Mouse (Mus musculus) lung, postnatal 10 days (tissue): ENCODE results near the gene Hus1b.

Source experiments
- DNase-seq: peaks from one replicate; pipeline ENCODE4 v3.0.0; 2021

Gene Hus1b

GRCm38 (mm10) chr13:30947540-30947939, at the start of gene Hus1b:
Gene Hus1b, minus strand, starts transcription at chr13:30947759.
- DNase-seq: no peak

GRCm38 (mm10) chr13:30994249-30994858, 46.8 kb upstream of the Hus1b start:
- no peak for DNase-seq

GRCm38 (mm10) chr13:30993819-30994218, 46.3 kb upstream of the Hus1b start:
- peak; percentile 83 for DNase-seq

- DNase-seq: peak; percentile 73
Observed at GRCm38 (mm10) chr13:30990233-30990632, 42.7 kb upstream of the Hus1b start.

GRCm38 (mm10) chr13:30989710-30990109, 42.2 kb upstream of the Hus1b start:
- DNase-seq: no peak

GRCm38 (mm10) chr13:30987686-30988085, 40.1 kb upstream of the Hus1b start:
- no peak for DNase-seq

- DNase-seq: no peak
Observed at GRCm38 (mm10) chr13:30986934-30987455, 39.4 kb upstream of the Hus1b start.

- peak; percentile 73 for DNase-seq
Observed at GRCm38 (mm10) chr13:30985598-30986466, 38.3 kb upstream of the Hus1b start.

- no peak for DNase-seq
Observed at GRCm38 (mm10) chr13:30985275-30985597, 37.7 kb upstream of the Hus1b start.

GRCm38 (mm10) chr13:30981666-30982065, 34.1 kb upstream of the Hus1b start:
- peak; percentile 76 for DNase-seq

- DNase-seq: no peak
Observed at GRCm38 (mm10) chr13:30978224-30978623, 30.7 kb upstream of the Hus1b start.

GRCm38 (mm10) chr13:30976536-30977084, 29.1 kb upstream of the Hus1b start:
- DNase-seq: no peak

GRCm38 (mm10) chr13:30974247-30974630, 26.7 kb upstream of the Hus1b start:
- DNase-seq: no peak

GRCm38 (mm10) chr13:30973501-30974246, 26.1 kb upstream of the Hus1b start, which contains the start of the genes Exoc2 and Gm5447:
Gene Exoc2, minus strand, starts transcription at chr13:30974093.
Gene Gm5447, plus strand, starts transcription at chr13:30974204.
- DNase-seq: peak; percentile 91

GRCm38 (mm10) chr13:30972102-30972501, 24.5 kb upstream of the Hus1b start:
- peak; percentile 28 for DNase-seq

GRCm38 (mm10) chr13:30971047-30971446, 23.5 kb upstream of the Hus1b start:
- DNase-seq: no peak

- DNase-seq: peak; percentile 69
Observed at GRCm38 (mm10) chr13:30968311-30968710, 20.8 kb upstream of the Hus1b start.

GRCm38 (mm10) chr13:30966507-30966911, 18.9 kb upstream of the Hus1b start:
- peak; percentile 68 for DNase-seq

GRCm38 (mm10) chr13:30961932-30962331, 14.4 kb upstream of the Hus1b start:
- no peak for DNase-seq

GRCm38 (mm10) chr13:30960714-30961113, 13.2 kb upstream of the Hus1b start:
- no peak for DNase-seq

- DNase-seq: no peak
Observed at GRCm38 (mm10) chr13:30953580-30953979, 6.0 kb upstream of the Hus1b start.

GRCm38 (mm10) chr13:30952044-30952443, 4.5 kb upstream of the Hus1b start:
- DNase-seq: no peak

GRCm38 (mm10) chr13:30949181-30949580, 1.6 kb upstream of the Hus1b start:
- DNase-seq: no peak
